In genomic region chr9:44510355-44510871, GRCm38 (mm10) we compare ENCODE assay signal across 8 mouse cellular contexts. TPM values are rescaled to one million over a fixed set of nuclear protein-coding genes. Genes with fewer than 3 reads are reported as not detected.
A peak's percentile ranks its signal among the peaks of the same experiment; 100 is the strongest.
DNase-seq lines count a peak whose midpoint lies in the region; ATAC-seq and TF ChIP-seq lines count a peak whose summit lies in the region.

No protein-coding gene starts in this region.

- no peak for TF ChIP-seq CTCF in left cerebral cortex, adult 2 months (IDR thresholded peaks at IDR 0.05)
- TF ChIP-seq CTCF in heart, postnatal 0 days (IDR thresholded peaks at IDR 0.05; ENCODE audit: low read depth) = no peak
- no peak for TF ChIP-seq CTCF in thymus, adult 2 months (IDR thresholded peaks at IDR 0.05; ENCODE audit: borderline replicate concordance, control insufficient read depth, extremely low read depth, insufficient read depth, low read length, poor library complexity)

- DNase-seq in left cerebral cortex, adult 2 months (ENCODE audit: extremely low spot score in 1 of 2, low spot score in 2 of 2) = peak in 1 of 2 experiments; percentile 10
- no peak for DNase-seq in left cerebral cortex, adult 18-20 months (ENCODE audit: low spot score in 2 of 2)
- DNase-seq in cerebellum, postnatal 25 days = peak; percentile 42 to 47
- DNase-seq in heart, postnatal 0 days (ENCODE audit: low spot score) = no peak
- peak; percentile 71 for DNase-seq in thymus, adult 2 months
- no peak for DNase-seq in spleen, postnatal 14 days (ENCODE audit: low spot score in 2 of 2)
- no peak for DNase-seq in left cerebral cortex, postnatal 36 days (ENCODE audit: low spot score in 2 of 2)

- no peak for ATAC-seq in heart, postnatal 0 days (ENCODE audit: insufficient read depth, low read depth)
- ATAC-seq in liver, embryonic 15.5 days (ENCODE audit: insufficient read depth) = no peak

- peak overlapping the region; percentile 18 for H3K27ac ChIP-seq in left cerebral cortex, adult 2 months
- H3K27ac ChIP-seq in heart, postnatal 0 days (ENCODE audit: low read depth) = peak overlapping the region; percentile 87
- H3K27ac ChIP-seq in liver, embryonic 15.5 days (replicated peaks) = 0 out of 2 replicates have a peak overlapping the region, but pooled peaks have one; percentile 33
- peak overlapping the region; percentile 94 for H3K27ac ChIP-seq in thymus, adult 2 months (ENCODE audit: control insufficient read depth, insufficient read depth, low read length)

- peaks cover 40% of the 10 kb centered on the region for H3K4me1 ChIP-seq in heart, postnatal 0 days (ENCODE audit: control insufficient read depth, insufficient read depth)
- peaks cover 60% of the 10 kb centered on the region for H3K4me1 ChIP-seq in liver, embryonic 15.5 days (replicated peaks)
- H3K4me1 ChIP-seq in thymus, adult 2 months (replicated peaks; ENCODE audit: control insufficient read depth, insufficient read depth, low read length) = peaks cover 51% of the 10 kb centered on the region

- no peak for TF ChIP-seq POLR2A in thymus, adult 2 months (IDR thresholded peaks at IDR 0.05; ENCODE audit: control insufficient read depth, extremely low read depth, insufficient read depth, low read length, poor library complexity)

- intact Hi-C loops in left cerebral cortex, adult 2 months (cut with DNase I) = loop anchor here (2.0 kb wide), 1 partner anchor 94 kb away; the partner anchor contains the start of gene Ddx6
- intact Hi-C loops in left cerebral cortex, postnatal 36 days (cut with DNase I) = loop anchor here (5.0 kb wide), 1 partner anchor 92 kb away; the partner anchor contains the start of gene Ddx6

- 24% methylated on average over 9 of the region's 9 CpGs for WGBS in heart, postnatal 0 days
- 36% methylated on average over 9 of the region's 9 CpGs for WGBS in liver, embryonic 15.5 days (ENCODE audit: insufficient replicate concordance)
- WGBS in thymus, adult 2 months = 14% methylated on average over 9 of the region's 9 CpGs

- no peak for TF ChIP-seq EP300 in heart, postnatal 0 days (IDR thresholded peaks at IDR 0.05; ENCODE audit: low read depth)

- H3K4me2 ChIP-seq in heart, postnatal 0 days (ENCODE audit: low read depth, low read length) = peak overlapping the region; percentile 85
- H3K4me2 ChIP-seq in liver, embryonic 15.5 days = peak overlapping the region; percentile 72

- no peaks in the 10 kb centered on the region for H3K27me3 ChIP-seq in heart, postnatal 0 days (ENCODE audit: control insufficient read depth, insufficient read depth, low read length)
- H3K27me3 ChIP-seq in liver, embryonic 15.5 days = no peaks in the 10 kb centered on the region; the same call in 1 of the 2 replicates
- H3K27me3 ChIP-seq in thymus, adult 2 months (ENCODE audit: control insufficient read depth, insufficient read depth, low read length) = no peaks in the 10 kb centered on the region

- no peaks in the 10 kb centered on the region for H3K9me3 ChIP-seq in heart, postnatal 0 days (replicated peaks; ENCODE audit: control insufficient read depth, low read length)
- H3K9me3 ChIP-seq in liver, embryonic 15.5 days (replicated peaks) = no peaks in the 10 kb centered on the region

- H3K9ac ChIP-seq in heart, postnatal 0 days (replicated peaks; ENCODE audit: low read depth, low read length) = peak overlapping the region; percentile 58; the same call in 1 of the 2 replicates
- H3K9ac ChIP-seq in liver, embryonic 15.5 days = no peak overlapping the region

- H3K36me3 ChIP-seq in heart, postnatal 0 days (replicated peaks; ENCODE audit: control insufficient read depth, insufficient read depth, low read length) = peaks cover 36% of the 10 kb centered on the region
- peaks cover 13% of the 10 kb centered on the region; the same call in 1 of the 2 replicates for H3K36me3 ChIP-seq in liver, embryonic 15.5 days (replicated peaks)
- no peaks in the 10 kb centered on the region; the same call in 1 of the 2 replicates for H3K36me3 ChIP-seq in thymus, adult 2 months (ENCODE audit: control insufficient read depth, insufficient read depth, low read length)

- peak overlapping the region; percentile 38 for H3K4me3 ChIP-seq in left cerebral cortex, adult 2 months
- peak overlapping the region; percentile 55; the same call in 1 of the 2 replicates for H3K4me3 ChIP-seq in heart, postnatal 0 days (ENCODE audit: low read depth, low read length)
- H3K4me3 ChIP-seq in liver, embryonic 15.5 days (replicated peaks) = peak overlapping the region; percentile 52; the same call in 1 of the 2 replicates
- no peak overlapping the region for H3K4me3 ChIP-seq in thymus, adult 2 months (ENCODE audit: control insufficient read depth, insufficient read depth, low read length)

RNA-seq across cellular contexts. Expression of gene Bcl9l, which starts 27.8 kb away (rescaled TPM):
- total RNA-seq in left cerebral cortex, adult 2 months (2021) = 10 to 100 TPM; 58.6 to 63.4 TPM
- total RNA-seq in left cerebral cortex, adult 18-20 months (2021) = 10 to 100 TPM; 59.1 to 62.5 TPM
- 12.4 and 33.9 TPM in 2 replicates for total RNA-seq in heart, postnatal 0 days (2014; rRNA removed; ENCODE audit: low replicate concordance)
- 4.4 and 5.2 TPM in 2 replicates for polyA plus RNA-seq in heart, postnatal 0 days (2015; fragmentation: Nextera tagmentation; extraction: Ambion mirVana)
- polyA plus RNA-seq in liver, embryonic 15.5 days (2015; fragmentation: Nextera tagmentation; extraction: Ambion mirVana) = 1.9 and 2.3 TPM in 2 replicates
- 38.7 and 50.4 TPM in 2 replicates for polyA plus RNA-seq in thymus, adult 2 months (2012; rRNA removed)
- 10 to 100 TPM; 58.1 to 70.0 TPM for total RNA-seq in left cerebral cortex, postnatal 36 days (2021)

RNA-seq across cellular contexts. Expression of gene Cxcr5, which starts 51.3 kb away (rescaled TPM):
- not detected for total RNA-seq in left cerebral cortex, adult 2 months (2021)
- total RNA-seq in left cerebral cortex, adult 18-20 months (2021) = not detected
- total RNA-seq in heart, postnatal 0 days (2014; rRNA removed; ENCODE audit: low replicate concordance) = not detected in 2 replicates
- polyA plus RNA-seq in heart, postnatal 0 days (2015; fragmentation: Nextera tagmentation; extraction: Ambion mirVana) = not detected in 2 replicates
- 0.13 TPM in 1 of 2 replicates, not detected in the other for polyA plus RNA-seq in liver, embryonic 15.5 days (2015; fragmentation: Nextera tagmentation; extraction: Ambion mirVana)
- polyA plus RNA-seq in thymus, adult 2 months (2012; rRNA removed) = 7.7 and 9.9 TPM in 2 replicates
- not detected for total RNA-seq in left cerebral cortex, postnatal 36 days (2021)

RNA-seq across cellular contexts. Expression of gene Upk2, which starts 55.6 kb away (rescaled TPM):
- total RNA-seq in left cerebral cortex, adult 2 months (2021) = not detected
- not detected for total RNA-seq in left cerebral cortex, adult 18-20 months (2021)
- total RNA-seq in heart, postnatal 0 days (2014; rRNA removed; ENCODE audit: low replicate concordance) = 18.0 TPM in 1 of 2 replicates, not detected in the other
- not detected in 2 replicates for polyA plus RNA-seq in heart, postnatal 0 days (2015; fragmentation: Nextera tagmentation; extraction: Ambion mirVana)
- not detected in 2 replicates for polyA plus RNA-seq in liver, embryonic 15.5 days (2015; fragmentation: Nextera tagmentation; extraction: Ambion mirVana)
- polyA plus RNA-seq in thymus, adult 2 months (2012; rRNA removed) = 1.4 and 1.6 TPM in 2 replicates
- total RNA-seq in left cerebral cortex, postnatal 36 days (2021) = not detected

Comparison
In these comparisons a context has a peak if more than half of its experiments do, and no peak if none do; other contexts are left out.
1. DNase-seq: peak in cerebellum, postnatal 25 days (2 of 2) and thymus, adult 2 months (single experiment); none in left cerebral cortex, adult 18-20 months (0 of 2), heart, postnatal 0 days (single experiment), spleen, postnatal 14 days (0 of 2) and left cerebral cortex, postnatal 36 days (0 of 2).
2. H3K27ac ChIP-seq: peak in every context shown above with its lines; median percentile 94 in thymus, adult 2 months; 87 in heart, postnatal 0 days; 33 in liver, embryonic 15.5 days; 18 in left cerebral cortex, adult 2 months.